32 mouse cellular contexts compared by ENCODE assay signal in the genomic region with DNA sequence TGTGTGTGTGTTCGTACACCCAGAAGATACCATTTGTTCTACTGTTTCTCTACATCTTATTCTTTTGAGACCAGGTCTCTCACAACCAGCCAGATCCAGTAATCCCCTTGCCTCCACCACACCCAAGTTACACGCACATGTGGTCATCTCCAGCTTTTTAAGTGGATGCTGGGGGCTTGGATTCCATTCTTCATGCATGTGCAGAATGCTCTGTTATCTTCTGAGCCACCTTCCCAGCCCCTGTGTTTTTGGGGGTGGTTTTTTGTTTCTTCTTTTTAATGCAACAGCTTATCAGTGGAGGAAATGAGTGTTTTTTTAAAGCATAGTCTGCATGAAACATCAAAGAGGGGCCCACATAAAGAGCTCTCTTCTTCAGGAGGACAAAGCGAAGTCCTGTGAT.
A peak's percentile ranks its signal among the peaks of the same experiment; 100 is the strongest.
DNase-seq lines count a peak whose midpoint lies in the region; ATAC-seq lines count a peak whose summit lies in the region.
"Had no signal": no experiment of that assay in that cellular context is flagged by ENCODE, and none has a peak within 500 bp of the region (broad histone marks: within the 10 kb centered on the region; RNA-seq: fewer than 3 reads in every experiment).

No protein-coding gene starts in this region.

- DNase-seq in adrenal gland, adult (ENCODE audit: inconsistent age in 2 of 2, low spot score in 1 of 2), result peak; percentile 3 to 64
- DNase-seq in adrenal gland, postnatal 14 days, result no peak
- peak; percentile 14 for DNase-seq in c-Kit-positive CD71-positive TER-119-positive erythroid progenitor cells, embryonic 14.5 days (ENCODE audit: low spot score)
- peak; percentile 38 for DNase-seq in liver, embryonic 13.5 days
- no peak for DNase-seq in gastrocnemius, postnatal 10 days
- DNase-seq in urinary bladder, adult 18-20 months (ENCODE audit: low spot score in 2 of 2), result no peak
- no peak for DNase-seq in left cerebral cortex, postnatal 4 days
- DNase-seq: adrenal gland, postnatal 36 days; cerebellum, adult 18-20 months; cerebellum, postnatal 10 days; gastrocnemius, postnatal 14 days; heart, postnatal 36 days; kidney, adult 2 months; lung, adult 18-20 months; right cerebral cortex, adult 18-20 months; thymus, postnatal 4 days had no signal

- no peaks in the 10 kb centered on the region for H3K27me3 ChIP-seq in liver, embryonic 13.5 days
- H3K27me3 ChIP-seq: CH12.LX; heart, embryonic 15.5 days; intestine, embryonic 15.5 days; neural tube, embryonic 12.5 days had no signal

- ATAC-seq in liver, embryonic 13.5 days (ENCODE audit: low read depth), result peak; percentile 79
- peak; percentile 82 for ATAC-seq in megakaryocyte progenitor cell, adult 5-6 weeks (replicated peaks; ENCODE audit: poor library complexity)
- ATAC-seq: forebrain, embryonic 13.5 days; hindbrain, postnatal 0 days; intestine, embryonic 15.5 days; lung, postnatal 0 days; Patski had no signal

- H3K4me1 ChIP-seq in liver, embryonic 13.5 days (replicated peaks), result peaks cover 23% of the 10 kb centered on the region
- H3K4me1 ChIP-seq: heart, embryonic 15.5 days had no signal

- H3K4me2 ChIP-seq in liver, embryonic 13.5 days, result 0 out of 2 replicates have a peak overlapping the region, but pooled peaks have one; percentile 12
- H3K4me2 ChIP-seq: forebrain, embryonic 13.5 days; heart, embryonic 15.5 days; hindbrain, embryonic 12.5 days; intestine, embryonic 15.5 days; limb, embryonic 12.5 days; neural tube, embryonic 12.5 days had no signal

- no peaks in the 10 kb centered on the region for H3K9me3 ChIP-seq in liver, embryonic 13.5 days (replicated peaks)
- H3K9me3 ChIP-seq: forebrain, embryonic 13.5 days; heart, embryonic 10.5 days; heart, embryonic 15.5 days; hindbrain, embryonic 12.5 days; intestine, embryonic 15.5 days; limb, embryonic 12.5 days; midbrain, embryonic 10.5 days; neural tube, embryonic 12.5 days had no signal

- H3K4me3 ChIP-seq in liver, embryonic 13.5 days (replicated peaks), result no peak overlapping the region
- H3K4me3 ChIP-seq: forebrain, embryonic 13.5 days; heart, embryonic 10.5 days; heart, embryonic 15.5 days; hindbrain, embryonic 12.5 days; intestine, embryonic 15.5 days; limb, embryonic 12.5 days; midbrain, embryonic 10.5 days; myocyte; neural tube, embryonic 12.5 days had no signal

- no peaks in the 10 kb centered on the region for H3K36me3 ChIP-seq in liver, embryonic 13.5 days
- H3K36me3 ChIP-seq: heart, embryonic 10.5 days; heart, embryonic 15.5 days; hindbrain, embryonic 12.5 days; intestine, embryonic 15.5 days; limb, embryonic 12.5 days; midbrain, embryonic 10.5 days; neural tube, embryonic 12.5 days had no signal

- H3K9ac ChIP-seq in liver, embryonic 13.5 days, result no peak overlapping the region
- H3K9ac ChIP-seq: forebrain, embryonic 13.5 days; heart, embryonic 15.5 days; hindbrain, embryonic 12.5 days; intestine, embryonic 15.5 days; limb, embryonic 12.5 days; neural tube, embryonic 12.5 days had no signal

- WGBS in liver, embryonic 13.5 days (ENCODE audit: insufficient replicate concordance), result 26% methylated on average over 3 of the region's 3 CpGs

- intact Hi-C loops in left cerebral cortex, postnatal 4 days (cut with DNase I), result no loop called here

- H3K27ac ChIP-seq in liver, embryonic 13.5 days, result 0 out of 2 replicates have a peak overlapping the region, but pooled peaks have one; percentile 29
- H3K27ac ChIP-seq: forebrain, embryonic 13.5 days; heart, embryonic 10.5 days; heart, embryonic 15.5 days; hindbrain, embryonic 12.5 days; hindbrain, postnatal 0 days; intestine, embryonic 15.5 days; kidney, postnatal 0 days; limb, embryonic 12.5 days; macrophage; midbrain, embryonic 10.5 days; neural tube, embryonic 12.5 days had no signal

Comparison
In these comparisons a context has a peak if more than half of its experiments do, and no peak if none do; other contexts are left out.
1. DNase-seq: peak in adrenal gland, adult (2 of 2), c-Kit-positive CD71-positive TER-119-positive erythroid progenitor cells, embryonic 14.5 days (single experiment) and liver, embryonic 13.5 days (single experiment); none in adrenal gland, postnatal 14 days (single experiment), gastrocnemius, postnatal 10 days (single experiment), urinary bladder, adult 18-20 months (0 of 2) and left cerebral cortex, postnatal 4 days (single experiment).